Mouse (Mus musculus): ENCODE data around the gene Shcbp1l. TPM values are rescaled to one million over a fixed set of nuclear protein-coding genes. Genes with fewer than 3 reads are reported as not detected.

Shcbp1l gene
- polyA plus RNA-seq, 1 experiment from 2014 or later = 0.15 TPM

GRCm38 (mm10) chr1:153501644-153502321 is 76.8 kb downstream of the Shcbp1l start:
- Histone ChIP-seq H3K4me1 (peaks cover 6% of the 10 kb centered on the region; the same call in 1 of the 2 replicates), H3K27ac (no peak overlapping the region), H3K36me3 (no peaks in the 10 kb centered on the region), H3K4me3 (no peak overlapping the region), H3K9me3 (replicated peaks) (no peaks in the 10 kb centered on the region), H3K27me3 (ENCODE audit: low read depth, poor library complexity, severe bottlenecking) (no peaks in the 10 kb centered on the region)
- no peak for DNase-seq (ENCODE audit: low spot score)
- WGBS = 64% methylated on average over 5 of the region's 5 CpGs

Other genes starting within 250 kb of the Shcbp1l start
- 3.1 and 3.3 TPM in 2 replicates for gene Lamc2, start 238.7 kb upstream of the Shcbp1l start, polyA plus RNA-seq (2016; fragmentation: Nextera tagmentation; extraction: Ambion mirVana)
- 25.4 and 25.6 TPM in 2 replicates for gene Lamc1, start 92.4 kb upstream of the Shcbp1l start, polyA plus RNA-seq (2016; fragmentation: Nextera tagmentation; extraction: Ambion mirVana)
- gene Dhx9, start 62.5 kb downstream of the Shcbp1l start, polyA plus RNA-seq (2016; fragmentation: Nextera tagmentation; extraction: Ambion mirVana) = 37.0 and 40.9 TPM in 2 replicates
- gene Npl, start 124.9 kb downstream of the Shcbp1l start, polyA plus RNA-seq (2016; fragmentation: Nextera tagmentation; extraction: Ambion mirVana) = 4.9 and 5.2 TPM in 2 replicates
- 0.28 and 0.61 TPM in 2 replicates for gene Rgs8, start 227.9 kb downstream of the Shcbp1l start, polyA plus RNA-seq (2016; fragmentation: Nextera tagmentation; extraction: Ambion mirVana)

Data from limb, embryonic 10.5 days (tissue).